Mouse (Mus musculus) small intestine, adult 2 months (tissue): ENCODE results near the gene Zfhx3. TPM values are rescaled to one million over a fixed set of nuclear protein-coding genes. Genes with fewer than 3 reads are reported as not detected.
"Not testable (repeated sequence)": the region's sequence is repeated elsewhere in the genome, so short reads cannot be mapped to it uniquely, and the experiment has no call there.

Experiments
- H3K27ac ChIP-seq: fragments of 200-500 bp; 2 replicates; pipeline ENCODE4 v1.5.1; 2012; ENCODE audit warnings: low read depth, low read length, control low read depth, inconsistent platforms; ENCODE audit not compliant: insufficient read depth
- H3K27me3 ChIP-seq: fragments of 200-500 bp; 2 replicates; pipeline ENCODE4 v1.6.1; 2012; ENCODE audit warnings: mild to moderate bottlenecking, moderate library complexity, low read length, inconsistent platforms; ENCODE audit not compliant: control insufficient read depth, insufficient read depth
- H3K36me3 ChIP-seq: fragments of 200-500 bp; 2 replicates; pipeline ENCODE4 v1.6.1; 2012; ENCODE audit warnings: mild to moderate bottlenecking, low read length, control low read depth, inconsistent platforms; ENCODE audit not compliant: control insufficient read depth, insufficient read depth
- H3K4me1 ChIP-seq: fragments of 200-500 bp; 2 replicates; pipeline ENCODE4 v1.6.1; 2012; ENCODE audit warnings: low read length, inconsistent platforms, mixed read lengths; ENCODE audit not compliant: control insufficient read depth, insufficient read depth, insufficient read length
- H3K4me3 ChIP-seq: fragments of 200-500 bp; 2 replicates; pipeline ENCODE4 v1.5.1; 2012; ENCODE audit warnings: low read depth, mild to moderate bottlenecking, control low read depth, inconsistent platforms, low read length, moderate library complexity
- CTCF ChIP-seq: fragments of 200-500 bp; IDR thresholded peaks from 2 replicates; pipeline ENCODE4 v1.5.1; 2012; ENCODE audit warnings: low read depth, mild to moderate bottlenecking, control low read depth, inconsistent platforms, low read length, moderate library complexity, mixed read lengths; ENCODE audit not compliant: insufficient replicate concordance, insufficient read length; ENCODE audit errors: extremely low read depth
- POLR2A ChIP-seq: fragments of 200-500 bp; IDR thresholded peaks from 2 replicates; pipeline ENCODE4 v1.6.1; 2012; ENCODE audit warnings: low read depth, mild to moderate bottlenecking, control low read depth, inconsistent platforms, low read length, moderate library complexity
- WGBS: fragments of 180-500 bp; shearing (Covaris S2); methylation state at CpG from one replicate; pipeline ENCODE4 v1.1.7; 2018; 5-methylcytosine and 5-hydroxymethylcytosine counted together
- polyA plus RNA-seq: library from polyadenylated mRNA; depleted of rRNA; stranded (reverse); fragments of >200 nt; gene quantifications from 2 replicates; pipeline ENCODE4 v1.2.3, GENCODE M21; 2012; rRNA removed

Gene Zfhx3
- polyA plus RNA-seq, result 1.8 and 2.0 TPM in 2 replicates

- H3K4me1 ChIP-seq, result no peaks in the 10 kb centered on the region
- no peaks in the 10 kb centered on the region for H3K36me3 ChIP-seq
- H3K27ac ChIP-seq, result no peak within 1 kb of the TSS
- H3K4me3 ChIP-seq, result no peak within 1 kb of the TSS
- 0 out of 2 replicates have a peak, but pooled peaks cover 10% of the 10 kb centered on the region for H3K27me3 ChIP-seq
- WGBS, result 19% methylated on average over 11 of the region's 11 CpGs
- no peak for TF ChIP-seq CTCF
- no peak for TF ChIP-seq POLR2A
Observed at GRCm38 (mm10) chr8:107941922-107942694, at the start of gene Zfhx3. Gene Zfhx3 (plus strand): TSS chr8:107942644.

- TF ChIP-seq POLR2A (no peak), CTCF (no peak)
- no peaks in the 10 kb centered on the region for H3K36me3 ChIP-seq
- H3K4me3 ChIP-seq, result no peak overlapping the region
- no peak overlapping the region for H3K27ac ChIP-seq
- whole genome bisulfite sequencing, result 86% methylated on average over 12 of the region's 12 CpGs
- no peaks in the 10 kb centered on the region for H3K4me1 ChIP-seq
- no peaks in the 10 kb centered on the region for H3K27me3 ChIP-seq
Observed at GRCm38 (mm10) chr8:107918984-107919383, 23.5 kb upstream of the Zfhx3 start.

GRCm38 (mm10) chr8:107926149-107926548, 16.3 kb upstream of the Zfhx3 start:
- no peaks in the 10 kb centered on the region for H3K4me1 ChIP-seq
- WGBS, result 79% methylated on average over 15 of the region's 15 CpGs
- H3K27ac ChIP-seq, result no peak overlapping the region
- no peaks in the 10 kb centered on the region for H3K36me3 ChIP-seq
- no peaks in the 10 kb centered on the region for H3K27me3 ChIP-seq
- TF ChIP-seq POLR2A, result no peak
- TF ChIP-seq CTCF, result no peak
- no peak overlapping the region for H3K4me3 ChIP-seq

- 97% methylated on average over 4 of the region's 4 CpGs for WGBS
- Histone ChIP-seq H3K27me3 (no peaks in the 10 kb centered on the region), H3K27ac (no peak overlapping the region), H3K4me1 (no peaks in the 10 kb centered on the region), H3K36me3 (no peaks in the 10 kb centered on the region), H3K4me3 (no peak overlapping the region)
- TF ChIP-seq CTCF (no peak), POLR2A (no peak)
Observed at GRCm38 (mm10) chr8:107936725-107937124, 5.7 kb upstream of the Zfhx3 start.

GRCm38 (mm10) chr8:107938231-107938630, 4.2 kb upstream of the Zfhx3 start:
- H3K36me3 ChIP-seq, result not testable (repeated sequence)
- WGBS, result 73% methylated on average over 5 of the region's 5 CpGs

GRCm38 (mm10) chr8:107940181-107940580, 2.3 kb upstream of the Zfhx3 start:
- WGBS, result 89% methylated on average over 8 of the region's 8 CpGs
- no peak overlapping the region for H3K4me3 ChIP-seq
- no peak overlapping the region for H3K27ac ChIP-seq
- no peaks in the 10 kb centered on the region for H3K4me1 ChIP-seq
- TF ChIP-seq POLR2A, result no peak
- TF ChIP-seq CTCF, result no peak
- H3K27me3 ChIP-seq, result 0 out of 2 replicates have a peak, but pooled peaks cover 7% of the 10 kb centered on the region
- H3K36me3 ChIP-seq, result no peaks in the 10 kb centered on the region

More at GRCm38 (mm10) chr8:107938231-107938630, 4.2 kb upstream of the Zfhx3 start:
- H3K27ac ChIP-seq, H3K4me3 ChIP-seq, H3K4me1 ChIP-seq, H3K27me3 ChIP-seq: not testable (repeated sequence)

GRCm38 (mm10) chr8:107942752-107943510, 487 bp downstream of the Zfhx3 start:
- Histone ChIP-seq H3K4me1 (no peaks in the 10 kb centered on the region), H3K27ac (no peak overlapping the region), H3K27me3 (0 out of 2 replicates have a peak, but pooled peaks cover 10% of the 10 kb centered on the region), H3K36me3 (no peaks in the 10 kb centered on the region), H3K4me3 (no peak overlapping the region)
- TF ChIP-seq POLR2A, result no peak
- no peak for TF ChIP-seq CTCF
- 2% methylated on average over 17 of the region's 17 CpGs for WGBS
